Mouse (Mus musculus) adrenal gland, postnatal 25 days (tissue): ENCODE results near the gene Vkorc1l1. TPM values are rescaled to one million over a fixed set of nuclear protein-coding genes. Genes with fewer than 3 reads are reported as not detected.

ENCODE experiments used
- DNase-seq: peaks from one replicate; pipeline ENCODE4 v3.0.0; 2021; ENCODE audit warnings: mixed read lengths
- total RNA-seq: library from RNA; stranded (reverse); gene quantifications from 2 replicates; pipeline ENCODE4 v1.2.3, GENCODE M21; 2021

The Vkorc1l1 gene
- total RNA-seq, 1 experiment from 2014 or later, result 30.8 TPM

- peak; percentile 44 for DNase-seq
Measured at GRCm38 (mm10) chr5:129942073-129942939, 536 bp downstream of the Vkorc1l1 start.

DNA sequence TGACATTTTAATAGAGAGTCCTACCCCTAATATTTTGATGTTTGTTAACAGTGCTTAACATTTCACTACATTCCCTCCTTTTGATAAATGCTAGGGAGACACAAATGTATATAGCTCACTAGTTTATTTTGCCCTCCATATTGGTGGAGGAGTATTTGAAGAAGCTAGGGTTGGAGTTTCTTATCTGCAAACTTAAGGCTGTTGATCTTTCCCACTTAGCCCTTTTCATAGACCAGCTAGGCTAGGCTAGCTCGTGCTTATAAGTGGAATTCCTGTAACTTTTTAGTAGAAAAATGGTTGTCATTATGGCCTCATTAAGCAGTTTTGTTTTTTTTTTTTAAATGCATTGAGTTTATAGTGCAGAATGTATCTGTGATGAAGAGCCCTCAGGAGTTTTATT is 1.6 kb downstream of the Vkorc1l1 start:
- no peak for DNase-seq

- no peak for DNase-seq
Measured at GRCm38 (mm10) chr5:129947528-129948033, 5.8 kb downstream of the Vkorc1l1 start.

- DNase-seq, result no peak
Measured at GRCm38 (mm10) chr5:129952143-129952542, 10.4 kb downstream of the Vkorc1l1 start.

DNA sequence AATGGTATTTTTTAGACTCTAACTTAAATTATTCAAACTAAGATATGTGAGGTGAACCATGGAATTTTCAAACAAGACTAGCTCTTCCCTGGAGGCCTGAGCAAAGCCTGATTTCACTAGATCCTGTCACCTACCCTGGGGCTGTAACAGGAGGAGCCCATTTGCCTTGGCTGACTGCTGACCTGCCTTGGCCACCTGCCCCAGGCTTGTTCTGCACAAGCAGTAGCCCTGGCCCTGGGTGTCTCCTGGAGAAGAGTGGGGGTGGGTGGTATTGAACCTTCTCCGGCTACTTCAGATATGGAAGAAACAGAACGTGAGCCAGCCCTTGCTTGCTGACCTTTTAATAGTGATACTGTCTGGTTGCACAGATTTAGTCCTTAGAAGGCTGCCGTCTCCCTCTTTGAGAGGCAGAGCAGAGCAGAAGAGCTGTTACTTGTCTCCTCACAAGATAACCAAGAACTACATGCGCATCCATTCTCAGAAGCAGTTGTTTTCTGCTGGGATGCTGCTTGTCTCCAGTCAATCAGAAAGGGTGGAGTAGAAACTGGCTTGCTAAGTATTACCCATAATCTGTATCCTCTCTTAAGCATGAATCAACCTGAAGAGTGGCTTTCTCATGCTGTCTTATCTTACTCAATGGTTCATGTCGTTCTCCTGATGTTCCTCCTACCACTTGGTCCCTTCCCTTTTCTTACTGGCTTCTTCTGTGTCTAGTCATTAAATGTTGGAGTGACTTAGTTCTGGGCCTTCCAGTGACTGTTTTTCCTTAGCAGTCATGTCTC is 12.9 kb downstream of the Vkorc1l1 start:
- peak; percentile 34 for DNase-seq

DNA sequence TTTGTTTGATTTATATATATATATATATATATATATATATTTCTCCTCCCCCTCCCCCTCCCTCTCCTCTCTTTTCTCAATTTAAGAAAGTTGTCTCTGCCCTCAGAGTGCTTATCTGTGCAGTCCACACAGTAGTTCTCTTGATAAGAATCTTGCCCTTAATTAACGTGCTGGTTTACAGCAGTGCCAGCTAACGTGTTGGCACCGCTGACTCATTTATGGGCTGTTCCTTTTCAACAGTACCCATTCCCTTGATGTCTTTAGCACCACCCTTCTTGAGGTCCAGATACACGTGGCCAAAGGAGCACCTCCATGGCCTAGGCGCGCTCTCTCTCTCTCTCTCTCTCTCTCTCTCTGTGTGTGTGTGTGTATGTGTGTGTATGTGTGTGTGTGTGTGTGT is 14.0 kb downstream of the Vkorc1l1 start:
- DNase-seq, result no peak

- no peak for DNase-seq
Measured at GRCm38 (mm10) chr5:129963224-129963623, 21.5 kb downstream of the Vkorc1l1 start.

DNA sequence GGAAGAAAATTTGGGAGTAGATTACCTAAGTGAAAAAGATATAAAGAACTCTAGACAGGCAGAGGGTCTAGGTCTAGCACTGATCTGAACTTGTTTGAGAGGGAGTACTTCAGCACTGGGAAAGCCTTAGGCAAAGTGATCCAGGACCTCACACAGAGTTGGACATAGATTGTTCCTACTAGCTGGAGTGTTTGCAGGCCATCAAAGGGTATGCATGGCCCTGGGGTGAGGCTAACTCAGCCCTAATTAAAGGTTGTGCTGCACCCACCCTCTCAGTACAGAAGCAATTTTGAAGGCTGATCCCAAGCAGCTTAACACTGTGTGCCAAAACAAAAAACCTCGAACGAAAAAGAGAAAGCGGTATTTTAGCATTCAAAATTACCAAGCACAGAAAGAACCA is 24.7 kb downstream of the Vkorc1l1 start:
- DNase-seq, result no peak

DNA sequence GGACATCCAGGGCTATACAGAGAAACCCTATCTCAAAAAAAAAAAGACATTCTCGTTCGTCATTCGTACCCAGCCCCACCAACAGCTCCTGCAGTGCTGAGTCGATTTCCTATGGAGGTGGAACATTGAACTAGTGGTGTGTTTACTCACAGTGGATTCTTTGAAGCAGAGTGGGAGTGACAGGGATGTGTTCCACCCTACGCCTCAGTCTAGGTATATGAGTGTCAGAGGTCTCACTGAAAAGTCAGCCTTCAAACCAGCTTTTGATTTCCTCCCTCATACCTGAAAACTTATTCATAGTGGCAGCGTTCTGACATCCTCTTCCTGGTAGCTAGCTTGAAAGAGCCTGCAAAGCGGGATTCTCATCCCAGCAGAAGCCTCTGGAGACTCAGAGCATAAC is 26.6 kb downstream of the Vkorc1l1 start:
- no peak for DNase-seq

- no peak for DNase-seq
Measured at GRCm38 (mm10) chr5:129971491-129971890, 29.7 kb downstream of the Vkorc1l1 start.

GRCm38 (mm10) chr5:129974354-129974753 is 32.6 kb downstream of the Vkorc1l1 start:
- DNase-seq, result no peak

DNA sequence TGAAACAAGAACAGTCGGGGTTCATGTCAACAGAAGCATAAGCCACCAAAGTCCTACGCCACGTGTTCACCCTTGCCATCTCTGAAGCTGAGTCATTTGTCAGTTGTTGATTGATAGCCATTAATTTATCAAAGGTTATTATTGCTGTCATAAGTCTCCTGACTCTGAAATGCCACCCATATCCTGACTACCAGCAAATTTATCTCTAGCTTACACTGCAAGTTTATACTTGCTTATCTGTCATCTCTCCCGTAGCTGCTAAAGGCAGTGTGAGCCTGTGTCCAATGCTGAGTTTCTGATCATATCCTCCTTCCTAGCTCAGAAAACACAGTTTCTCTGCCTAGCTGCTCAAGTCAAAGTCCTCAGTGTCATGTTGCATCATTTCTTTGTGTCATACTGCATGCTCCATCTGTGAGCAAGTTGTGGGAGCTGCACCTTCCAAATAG is 33.1 kb downstream of the Vkorc1l1 start:
- no peak for DNase-seq

DNA sequence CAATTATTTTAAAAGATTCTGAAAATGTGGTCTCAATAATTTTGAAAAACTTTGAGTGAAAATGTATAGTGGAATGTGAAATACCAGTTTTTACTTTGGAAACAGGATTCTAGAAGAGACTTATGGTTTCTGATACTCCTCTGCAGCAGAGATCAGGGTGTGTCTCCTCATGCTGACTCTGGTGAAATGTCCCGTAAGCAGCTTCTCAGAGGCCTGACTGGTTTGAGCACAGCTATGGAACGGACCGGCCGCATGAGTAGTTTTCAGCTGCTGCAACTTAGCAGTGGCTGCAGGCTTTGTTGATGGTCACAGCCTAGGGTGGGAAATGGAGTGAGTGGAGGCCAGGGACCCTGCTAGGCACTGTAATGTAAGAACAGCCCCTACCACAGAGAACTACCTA is 36.0 kb downstream of the Vkorc1l1 start:
- DNase-seq, result no peak

GRCm38 (mm10) chr5:129978608-129979007 is 36.8 kb downstream of the Vkorc1l1 start:
- DNase-seq, result no peak

DNA sequence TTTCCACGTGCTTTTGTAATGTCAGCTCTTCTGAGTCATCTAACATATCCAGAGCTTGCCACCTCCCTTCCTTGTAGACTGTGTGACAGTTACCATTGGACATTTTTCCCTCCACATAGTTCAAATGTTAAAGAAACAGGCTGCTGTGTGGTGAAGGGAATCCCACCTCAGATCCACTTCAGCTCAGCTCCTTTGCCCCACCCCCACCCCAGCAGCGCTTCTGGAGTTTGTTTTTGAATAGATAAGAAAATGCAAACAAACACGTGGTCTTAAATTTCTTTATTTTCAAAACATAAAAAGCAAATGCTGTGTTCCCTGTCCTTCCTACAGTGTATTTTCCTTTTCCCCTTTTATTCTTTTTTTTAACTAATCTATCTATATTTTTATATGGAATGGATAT is 38.4 kb downstream of the Vkorc1l1 start:
- DNase-seq, result no peak

DNA sequence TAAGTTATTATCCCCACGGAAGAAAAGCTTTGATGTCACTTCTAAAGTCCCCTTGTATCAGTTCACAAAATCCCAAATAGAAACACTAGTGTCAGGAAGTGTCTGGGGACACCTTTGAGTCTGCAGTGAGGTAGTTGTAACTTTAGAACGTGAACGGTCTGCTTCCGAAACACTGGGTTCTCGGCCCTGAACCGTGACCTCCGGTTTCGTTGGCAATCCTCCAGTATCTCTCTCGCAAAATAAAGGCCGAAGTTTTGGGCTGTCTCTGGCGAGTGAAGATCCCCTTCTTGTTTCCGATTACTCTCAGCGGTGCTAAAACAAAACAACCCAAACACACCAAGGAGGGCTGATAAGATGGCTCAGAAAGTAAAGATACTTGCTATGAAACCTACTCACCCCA is 47.6 kb downstream of the Vkorc1l1 start:
- DNase-seq, result peak; percentile 30

- DNase-seq, result no peak
Measured at GRCm38 (mm10) chr5:129991898-129992297, 50.1 kb downstream of the Vkorc1l1 start.

DNA sequence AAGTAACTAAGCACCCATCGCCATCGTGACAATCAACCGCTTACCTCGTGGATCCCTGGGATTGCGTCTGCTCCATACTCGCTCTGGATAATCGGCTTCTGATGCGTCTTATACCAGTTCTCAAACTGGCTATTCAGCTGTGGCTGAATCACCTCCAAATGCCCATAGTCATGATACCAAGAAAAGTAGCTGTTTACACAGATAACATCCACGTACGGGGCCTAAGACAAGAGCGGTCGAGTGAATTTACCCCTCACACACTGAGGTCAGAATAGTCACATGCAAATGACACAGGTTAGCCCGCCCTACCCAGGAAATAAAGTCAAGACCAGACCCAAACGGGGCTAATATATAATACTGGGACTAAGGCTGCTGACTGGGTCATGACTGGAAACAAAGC is 51.6 kb downstream of the Vkorc1l1 start:
- DNase-seq, result no peak

- no peak for DNase-seq
Measured at GRCm38 (mm10) chr5:129994989-129995388, 53.2 kb downstream of the Vkorc1l1 start.

GRCm38 (mm10) chr5:129997700-129998099 is 55.9 kb downstream of the Vkorc1l1 start:
- DNase-seq, result no peak

- peak; percentile 52 for DNase-seq
Measured at GRCm38 (mm10) chr5:129999097-129999496, 57.3 kb downstream of the Vkorc1l1 start.

GRCm38 (mm10) chr5:130000735-130001134 is 59.0 kb downstream of the Vkorc1l1 start:
- DNase-seq, result no peak

DNA sequence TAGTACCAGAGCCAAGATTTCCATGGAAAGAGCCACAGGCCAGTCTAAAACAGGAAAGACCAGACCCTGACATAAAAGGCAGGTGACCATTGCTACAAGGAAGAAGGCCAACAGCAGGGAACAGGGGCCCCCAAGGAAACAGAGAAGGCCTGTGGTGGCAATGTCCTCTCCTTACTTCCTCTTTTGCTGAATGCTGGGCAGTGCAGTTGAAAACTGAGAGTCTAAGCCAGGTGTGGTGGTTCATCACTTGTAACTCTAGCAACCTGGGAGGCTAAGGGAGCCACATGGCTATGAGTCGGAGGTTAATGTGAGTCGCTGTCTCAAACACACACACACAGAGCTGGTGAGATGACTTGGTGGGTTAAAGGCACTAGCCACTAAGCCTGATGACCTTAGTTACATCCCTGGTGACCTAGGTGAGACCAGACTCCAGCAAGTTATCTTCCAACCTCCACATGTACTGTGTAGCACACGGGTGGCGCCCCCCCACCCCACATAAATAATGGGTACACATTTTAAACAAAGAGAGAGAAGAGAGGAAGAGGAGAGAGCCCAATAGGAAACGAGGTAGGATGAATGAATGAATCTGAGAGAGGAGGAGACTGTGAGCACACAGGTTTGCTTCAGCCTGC is 59.7 kb downstream of the Vkorc1l1 start:
- DNase-seq, result no peak
